Mouse (Mus musculus): ENCODE results near the gene Memo1.
"Not testable (repeated sequence)": the region's sequence is repeated elsewhere in the genome, so short reads cannot be mapped to it uniquely, and the experiment has no call there.

Gene Memo1

GRCm38 (mm10) chr17:74264333-74265155, 30.8 kb downstream of the Memo1 start:
- no peak for DNase-seq (ENCODE audit: low spot score in 2 of 2)

DNA sequence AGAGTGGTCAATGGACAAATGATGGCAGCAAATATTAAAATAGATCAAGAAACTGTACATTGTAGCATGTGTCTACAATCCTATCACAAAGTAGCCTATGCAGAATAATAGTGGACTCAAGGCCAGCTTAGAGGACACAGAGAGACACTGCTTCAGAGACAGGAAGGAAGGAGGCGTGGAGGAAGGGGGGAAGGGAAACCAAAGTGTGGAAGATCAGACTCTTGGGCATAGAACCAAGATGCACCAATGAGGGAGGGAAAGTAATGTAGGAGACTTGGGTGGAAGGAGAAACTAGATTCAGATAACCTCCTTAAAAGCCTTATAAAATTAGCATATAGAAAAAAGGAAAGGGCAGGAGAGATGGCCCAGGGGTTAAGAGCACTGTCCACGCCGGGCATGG, 32.9 kb downstream of the Memo1 start:
- DNase-seq (ENCODE audit: low spot score in 2 of 2), result no peak

DNA sequence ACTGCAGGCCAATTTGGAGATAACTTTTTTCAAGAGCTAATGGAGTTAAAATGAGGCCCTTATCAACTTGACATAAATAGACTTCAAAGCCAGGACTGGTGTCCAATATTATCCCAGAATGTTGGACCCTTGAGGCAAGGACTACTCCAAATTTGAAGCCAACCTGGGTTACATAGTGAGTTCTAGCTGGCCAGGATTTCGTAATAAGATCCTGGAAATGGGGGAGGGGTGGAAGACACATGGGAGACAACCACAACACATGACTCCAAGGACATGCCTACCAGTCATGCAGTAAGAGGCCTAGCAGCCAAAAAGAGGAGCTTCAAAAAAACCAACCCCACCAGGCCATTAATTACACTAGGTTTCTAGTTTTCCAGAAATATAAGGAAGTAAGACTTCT, 50.0 kb downstream of the Memo1 start:
- DNase-seq (ENCODE audit: low spot score in 2 of 2), result no peak

DNA sequence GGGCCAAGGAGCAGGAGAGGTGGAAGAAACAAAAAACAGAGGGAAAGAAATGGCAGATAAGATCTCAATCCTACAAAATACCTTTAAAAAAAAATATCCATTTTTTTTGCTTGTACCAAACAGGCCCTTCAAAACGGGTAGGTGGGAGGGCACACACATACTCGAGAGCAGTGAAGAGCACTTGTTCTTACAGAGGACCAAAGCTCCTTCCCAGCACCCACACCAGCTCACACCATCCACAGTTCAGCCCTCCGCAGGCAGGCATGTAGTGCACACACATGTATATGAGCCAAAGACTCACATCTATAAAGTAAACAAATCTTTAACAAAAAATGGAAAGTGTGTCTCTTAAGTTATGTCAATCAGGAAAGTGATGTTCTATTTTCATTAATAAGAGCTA, 52.5 kb downstream of the Memo1 start:
- no peak for DNase-seq (ENCODE audit: low spot score in 2 of 2)

DNA sequence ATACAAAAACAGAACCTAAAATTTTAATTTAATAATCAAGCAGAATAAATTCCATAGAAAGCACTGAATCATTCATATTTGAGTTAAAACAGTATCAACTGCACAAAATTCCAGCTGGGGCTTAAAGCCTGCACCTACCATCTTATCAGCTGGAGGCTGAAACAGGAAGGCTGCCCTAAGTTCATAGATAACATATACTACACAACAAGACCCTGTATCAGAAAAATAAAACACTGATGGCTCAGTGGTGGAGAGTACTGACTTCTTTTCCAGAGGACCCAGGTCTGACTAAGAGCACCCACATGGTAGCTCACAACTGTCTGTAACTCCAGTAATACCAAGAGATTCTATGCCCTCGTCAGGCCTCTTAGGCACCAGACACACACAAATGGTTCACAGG, 55.0 kb downstream of the Memo1 start:
- no peak for DNase-seq (ENCODE audit: low spot score in 2 of 2)

- DNase-seq (ENCODE audit: low spot score in 2 of 2), result no peak
These were observed 67.1 kb downstream of the Memo1 start for GRCm38 (mm10) chr17:74228131-74228759.

DNA sequence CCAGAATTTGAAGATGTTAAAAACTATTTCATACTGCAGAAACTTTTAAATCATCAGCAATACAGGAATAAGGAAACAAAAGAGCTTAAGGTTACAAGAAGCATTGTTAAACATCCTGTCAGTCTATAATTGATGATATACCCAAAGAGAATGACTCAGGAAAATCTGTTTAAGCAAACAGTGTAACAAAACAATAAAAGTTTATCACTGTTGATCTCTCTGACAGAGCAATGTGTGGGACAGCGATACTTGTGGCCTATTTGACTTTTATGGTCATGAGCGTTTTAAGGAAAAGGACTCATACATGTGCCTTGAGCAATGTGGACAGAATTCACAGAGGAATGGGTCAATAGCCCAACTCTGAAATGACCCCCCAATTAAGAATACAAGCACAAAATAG, 78.0 kb downstream of the Memo1 start:
- DNase-seq (ENCODE audit: low spot score in 2 of 2), result no peak

DNA sequence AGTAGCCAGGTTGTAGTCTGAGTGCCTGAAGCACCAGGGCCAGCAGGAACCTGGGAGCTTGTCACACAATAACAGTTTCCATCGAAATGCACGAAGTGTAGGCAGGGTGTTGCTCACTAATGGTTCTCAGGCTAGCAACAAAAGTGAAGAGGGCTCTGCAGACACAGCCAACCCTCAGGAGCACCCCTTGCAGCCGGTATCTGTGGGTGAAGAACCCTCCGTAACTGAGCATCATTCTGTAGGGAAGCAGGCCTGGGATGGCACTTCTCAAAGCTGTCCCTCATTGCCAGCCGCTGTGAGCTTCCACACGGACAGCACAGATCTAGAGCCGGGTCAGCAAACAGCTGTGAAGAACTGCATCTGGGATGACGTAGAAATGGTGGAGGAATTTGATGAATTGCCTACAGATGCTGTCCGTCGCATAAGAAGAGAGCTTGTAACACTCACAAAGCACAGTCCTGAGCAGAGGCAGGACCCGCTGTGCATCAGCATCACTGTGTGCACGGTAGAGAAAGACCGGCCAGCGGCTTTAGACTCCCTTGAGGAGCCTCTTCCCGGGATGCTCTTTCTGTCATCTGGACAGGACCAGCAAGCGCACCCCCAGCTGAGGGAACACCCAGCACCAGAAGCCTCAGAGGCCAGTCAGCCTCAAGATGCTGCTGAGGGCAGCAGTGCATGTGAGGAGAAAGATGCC, 82.3 kb downstream of the Memo1 start:
- DNase-seq (ENCODE audit: low spot score in 2 of 2), result not testable (repeated sequence)

- no peak for DNase-seq (ENCODE audit: low spot score in 2 of 2)
These were observed 86.0 kb downstream of the Memo1 start for GRCm38 (mm10) chr17:74209143-74209908.

- DNase-seq (ENCODE audit: low spot score in 2 of 2), result no peak
These were observed 99.4 kb downstream of the Memo1 start for GRCm38 (mm10) chr17:74195943-74196342.

- peak in 1 of 2 experiments; percentile 43 for DNase-seq (ENCODE audit: low spot score in 2 of 2)
These were observed 100.6 kb downstream of the Memo1 start for GRCm38 (mm10) chr17:74194755-74195154.

- no peak for DNase-seq (ENCODE audit: low spot score in 2 of 2)
These were observed 101.9 kb downstream of the Memo1 start for GRCm38 (mm10) chr17:74193463-74193862.

GRCm38 (mm10) chr17:74191446-74191845, 103.9 kb downstream of the Memo1 start:
- no peak for DNase-seq (ENCODE audit: low spot score in 2 of 2)

GRCm38 (mm10) chr17:74186197-74186596, 109.1 kb downstream of the Memo1 start:
- DNase-seq (ENCODE audit: low spot score in 2 of 2), result peak in 1 of 2 experiments; percentile 32

DNA sequence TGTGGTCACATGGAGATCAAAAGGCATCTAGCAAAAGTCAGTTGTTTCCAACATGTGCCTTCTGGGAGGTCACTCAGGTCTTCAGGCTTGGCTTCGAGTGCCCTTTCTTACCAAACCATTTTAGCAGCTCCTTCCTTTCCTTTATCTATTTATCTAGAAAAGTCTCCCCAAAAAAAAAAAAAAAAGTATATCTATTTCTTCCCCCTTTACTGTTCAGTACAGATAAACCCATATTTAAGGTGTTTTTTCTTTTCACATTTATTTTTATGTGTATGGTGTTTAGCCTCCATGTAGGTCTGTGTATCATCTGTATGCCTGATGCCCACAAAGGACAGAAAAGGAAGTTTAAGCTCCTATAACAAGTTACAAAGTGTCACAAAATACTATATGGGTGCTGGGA, 110.6 kb downstream of the Memo1 start:
- DNase-seq (ENCODE audit: low spot score in 2 of 2), result no peak

- DNase-seq (ENCODE audit: low spot score in 2 of 2), result no peak
These were observed 114.4 kb downstream of the Memo1 start for GRCm38 (mm10) chr17:74180889-74181288.

DNA sequence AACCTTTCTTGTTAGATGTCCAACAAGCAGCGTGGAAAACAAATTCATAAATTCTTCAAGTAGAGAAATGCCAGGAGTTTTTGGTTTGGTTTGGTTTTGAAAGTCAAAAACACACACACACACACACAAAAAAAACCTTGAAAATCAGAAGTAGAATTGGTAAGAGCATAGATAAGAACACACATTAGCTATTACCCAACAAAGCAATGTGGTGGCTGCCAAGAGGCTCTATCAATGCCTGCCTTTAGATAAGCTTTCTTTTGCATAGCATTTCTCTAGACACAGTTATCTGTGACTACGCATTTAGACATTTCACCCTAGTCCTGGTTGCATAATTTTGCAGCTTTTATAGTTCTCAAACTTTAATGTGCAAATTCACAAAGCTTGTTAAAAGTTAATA, 115.7 kb downstream of the Memo1 start:
- not testable (repeated sequence) for DNase-seq (ENCODE audit: low spot score in 2 of 2)

DNA sequence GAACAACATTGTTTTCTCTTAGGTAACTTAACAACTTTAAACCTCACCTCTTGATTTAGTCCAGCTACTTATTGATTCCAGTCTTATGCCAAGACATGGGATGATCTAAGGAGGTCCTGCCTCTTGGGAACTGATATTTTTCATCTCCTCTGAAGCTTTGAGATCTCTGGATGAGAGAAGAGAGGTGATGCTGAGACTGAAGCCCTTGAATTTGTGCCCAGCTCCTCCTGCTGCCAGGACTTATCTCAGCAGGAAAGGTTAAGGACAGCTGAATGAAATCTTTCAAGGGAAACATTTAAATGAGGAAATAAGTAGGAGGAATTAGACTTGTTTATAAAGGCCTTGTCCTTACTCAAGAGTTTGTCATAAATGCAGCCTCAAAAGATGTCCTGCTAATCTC, 121.6 kb downstream of the Memo1 start:
- no peak for DNase-seq (ENCODE audit: low spot score in 2 of 2)

DNA sequence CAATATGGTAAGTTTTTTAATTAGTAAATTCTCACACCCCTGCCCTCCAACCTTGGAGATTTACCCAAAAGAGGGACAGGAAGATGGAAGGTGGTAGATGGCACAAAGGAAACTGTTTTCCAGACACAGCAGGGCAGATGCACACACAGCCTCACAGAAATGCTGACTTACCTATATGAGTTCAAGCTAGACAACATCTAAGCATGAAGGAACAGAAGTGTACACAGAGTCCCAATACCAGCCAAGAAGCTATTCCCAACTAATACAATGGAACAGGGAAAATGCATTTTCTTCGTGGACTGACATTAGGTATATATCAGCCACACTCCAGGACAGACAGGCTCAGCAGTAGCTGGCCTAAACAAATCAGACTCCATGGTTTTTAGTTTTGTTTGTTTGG, 122.5 kb downstream of the Memo1 start:
- no peak for DNase-seq (ENCODE audit: low spot score in 2 of 2)

DNA sequence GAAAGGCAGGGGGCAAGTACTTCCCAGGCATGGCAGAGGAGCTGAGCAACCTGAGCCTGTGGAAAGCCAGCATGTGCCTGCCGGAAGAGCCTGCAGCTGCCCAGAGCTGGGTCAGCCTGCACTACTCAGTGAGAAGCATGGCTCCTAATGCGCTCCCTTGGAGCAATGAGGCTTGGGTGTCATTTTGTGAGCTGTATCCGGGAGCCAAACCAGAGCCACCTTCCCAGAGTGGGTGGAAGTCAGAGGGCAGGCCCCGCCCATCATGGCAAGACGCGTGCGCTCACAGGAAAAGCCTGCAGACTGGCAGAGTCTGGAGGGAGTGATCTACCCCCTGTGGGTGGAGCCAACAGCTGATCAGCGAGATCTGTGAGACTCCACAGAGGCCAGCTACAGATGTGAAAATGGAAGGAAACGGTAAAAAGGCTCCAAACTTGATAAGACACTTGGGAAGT, 135.9 kb downstream of the Memo1 start:
- DNase-seq (ENCODE audit: low spot score in 2 of 2), result peak; percentile 36 to 50

DNA sequence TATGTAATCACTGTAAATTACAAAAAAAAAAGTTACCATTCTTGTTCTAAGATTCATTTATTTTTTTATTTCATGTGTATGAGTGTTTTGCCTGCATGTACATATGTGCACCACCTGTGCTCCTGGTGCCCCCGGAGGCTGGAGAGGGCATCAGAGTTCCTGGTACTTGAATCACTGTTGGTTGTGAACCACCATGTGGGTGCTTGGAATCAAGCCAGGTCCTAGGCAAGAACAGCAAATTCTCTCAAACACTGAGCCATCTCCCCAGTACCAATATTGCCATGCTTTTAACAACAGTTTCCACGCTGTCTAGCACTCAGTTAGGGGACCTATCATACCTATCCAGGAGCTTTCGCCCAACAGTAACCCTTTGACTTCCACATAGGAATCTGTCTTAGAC, 137.2 kb downstream of the Memo1 start:
- no peak for DNase-seq (ENCODE audit: low spot score in 2 of 2)
